Mouse (Mus musculus): ENCODE data around the gene Adgrf3.

- TF ChIP-seq CEBPB (IDR thresholded peaks at IDR 0.05; ENCODE audit: insufficient read depth, poor library complexity, severe bottlenecking) = no peak
- TF ChIP-seq POLR2A (IDR thresholded peaks at IDR 0.05; ENCODE audit: insufficient read length, low read depth) = no peak
- TF ChIP-seq E2F4 (IDR thresholded peaks at IDR 0.05; ENCODE audit: insufficient read depth) = no peak
- no peak for TF ChIP-seq MYOG (IDR thresholded peaks at IDR 0.05; ENCODE audit: control insufficient read depth in 1 of 3, insufficient read depth in 1 of 3, insufficient read length in 2 of 3, low read depth in 2 of 3)
- no peak for TF ChIP-seq POLR2AphosphoS2 (IDR thresholded peaks at IDR 0.05; ENCODE audit: insufficient read length, low read depth)
- TF ChIP-seq REST (IDR thresholded peaks at IDR 0.05; ENCODE audit: insufficient read depth, insufficient read length) = no peak
- TF ChIP-seq MAX (IDR thresholded peaks at IDR 0.05; ENCODE audit: low read depth) = no peak
- TF ChIP-seq USF1 (IDR thresholded peaks at IDR 0.05; ENCODE audit: low read depth) = no peak
Observed at GRCm38 (mm10) chr5:30148133-30148920, 57.2 kb downstream of the Adgrf3 start.

Measured in myocyte (in vitro differentiated cells).